Mouse (Mus musculus) intestine, embryonic 16.5 days (tissue): ENCODE results near the gene Adssl1. TPM values are rescaled to one million over a fixed set of nuclear protein-coding genes. Genes with fewer than 3 reads are reported as not detected.

Experiments
- ATAC-seq: fragments of 200-750 bp; cut with Nextera tagmentation; 2 replicates; pipeline ENCODE4 v1.8.0; 2017; ENCODE audit warnings: moderate TSS enrichment, moderate library complexity
- H3K27ac ChIP-seq: fragments of 300-500 bp; sonication (generic); 2 replicates; pipeline ENCODE4 v1.5.1; 2014; ENCODE audit warnings: mild to moderate bottlenecking, low read length
- H3K27me3 ChIP-seq: fragments of 300-500 bp; sonication (generic); replicated peaks from 2 replicates; pipeline ENCODE4 v1.6.1; 2014; ENCODE audit warnings: low read length, control low read depth, mixed read lengths; ENCODE audit not compliant: control insufficient read depth, insufficient read depth
- H3K36me3 ChIP-seq: fragments of 300-500 bp; sonication (generic); 2 replicates; pipeline ENCODE4 v1.6.1; 2014; ENCODE audit warnings: low read length, control low read depth; ENCODE audit not compliant: control insufficient read depth, insufficient read depth
- H3K4me1 ChIP-seq: fragments of 300-500 bp; sonication (generic); 2 replicates; pipeline ENCODE4 v1.6.1; 2014; ENCODE audit warnings: low read length, control low read depth, mixed read lengths; ENCODE audit not compliant: control insufficient read depth, insufficient read depth
- H3K4me2 ChIP-seq: fragments of 300-500 bp; sonication (generic); 2 replicates; pipeline ENCODE4 v1.6.1; 2014; ENCODE audit warnings: low read depth, low read length, control low read depth
- H3K4me3 ChIP-seq: fragments of 300-500 bp; sonication (generic); 2 replicates; pipeline ENCODE4 v1.5.1; 2014; ENCODE audit warnings: mild to moderate bottlenecking, low read length
- H3K9ac ChIP-seq: fragments of 300-500 bp; sonication (generic); 2 replicates; pipeline ENCODE4 v1.6.1; 2014; ENCODE audit warnings: low read depth, low read length
- H3K9me3 ChIP-seq: fragments of 300-500 bp; sonication (generic); 2 replicates; pipeline ENCODE4 v1.6.1; 2016; ENCODE audit warnings: low read length, control low read depth; ENCODE audit not compliant: control insufficient read depth
- WGBS: fragments of 180-500 bp; shearing (Covaris S2); extraction: QIAGEN DNeasy Blood & Tissue Kit; methylation state at CpG from one replicate; pipeline ENCODE4 v1.1.7; 2014; 5-methylcytosine and 5-hydroxymethylcytosine counted together
- polyA plus RNA-seq: library from polyadenylated mRNA; unstranded; fragments of >200 nt; fragmentation: Nextera tagmentation; extraction: Ambion mirVana; gene quantifications from 2 replicates; pipeline ENCODE4 v1.2.1, GENCODE M21; 2015

The Adssl1 gene
- polyA plus RNA-seq, 1 experiment from 2014 or later = 2.7 TPM

DNA sequence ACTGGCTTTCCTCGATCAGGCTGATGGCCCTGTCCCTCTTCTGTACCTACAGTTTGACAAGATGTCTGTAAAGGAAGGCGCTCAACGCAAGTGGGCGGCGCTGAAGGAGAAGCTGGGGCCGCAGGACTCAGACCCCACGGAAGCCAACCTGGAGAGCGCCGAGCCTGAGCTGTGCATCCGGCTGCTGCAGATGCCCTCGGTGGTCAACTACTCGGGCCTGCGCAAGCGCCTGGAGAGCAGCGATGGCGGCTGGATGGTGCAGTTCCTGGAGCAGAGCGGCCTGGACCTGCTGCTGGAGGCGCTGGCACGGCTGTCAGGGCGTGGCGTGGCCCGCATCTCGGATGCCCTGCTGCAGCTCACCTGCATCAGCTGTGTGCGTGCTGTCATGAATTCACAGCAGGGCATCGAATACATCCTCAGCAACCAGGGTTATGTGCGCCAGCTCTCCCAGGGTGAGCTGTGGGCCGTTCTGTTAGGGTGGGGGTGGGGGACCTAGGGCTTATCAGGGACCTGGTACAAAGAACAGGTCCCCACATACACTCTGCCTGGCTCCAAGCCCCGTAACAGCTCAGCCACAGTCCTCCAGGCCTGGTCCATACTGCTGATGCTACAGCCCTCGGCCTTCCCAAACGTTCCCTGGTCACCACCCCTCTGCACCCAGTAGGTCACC, 19.8 kb upstream of the Adssl1 start:
- no peaks in the 10 kb centered on the region for H3K27me3 ChIP-seq
- peaks cover 10% of the 10 kb centered on the region for H3K4me1 ChIP-seq
- H3K27ac ChIP-seq = no peak overlapping the region
- 83% methylated on average over 30 of the region's 30 CpGs for WGBS
- ATAC-seq = no peak
- no peak overlapping the region for H3K9ac ChIP-seq
- H3K36me3 ChIP-seq = no peaks in the 10 kb centered on the region
- no peaks in the 10 kb centered on the region for H3K9me3 ChIP-seq
- no peak overlapping the region for H3K4me3 ChIP-seq
- no peak overlapping the region for H3K4me2 ChIP-seq

- Histone ChIP-seq H3K27ac (no peak overlapping the region), H3K36me3 (no peaks in the 10 kb centered on the region), H3K4me1 (0 out of 2 replicates have a peak, but pooled peaks cover 4% of the 10 kb centered on the region), H3K4me3 (no peak overlapping the region), H3K9me3 (no peaks in the 10 kb centered on the region), H3K4me2 (no peak overlapping the region), H3K9ac (no peak overlapping the region), H3K27me3 (no peaks in the 10 kb centered on the region)
- WGBS = 88% methylated on average over 5 of the region's 5 CpGs
- ATAC-seq = no peak
These were observed 15.8 kb upstream of the Adssl1 start for GRCm38 (mm10) chr12:112604022-112604421.

- peak; percentile 79 for ATAC-seq
- no peak overlapping the region for H3K4me2 ChIP-seq
- 0 out of 2 replicates have a peak, but pooled peaks cover 4% of the 10 kb centered on the region for H3K4me1 ChIP-seq
- 66% methylated on average over 20 of the region's 20 CpGs for WGBS
- H3K27me3 ChIP-seq = no peaks in the 10 kb centered on the region
- no peaks in the 10 kb centered on the region for H3K9me3 ChIP-seq
- 0 out of 2 replicates have a peak overlapping the region, but pooled peaks have one; percentile 14 for H3K27ac ChIP-seq
- H3K4me3 ChIP-seq = no peak overlapping the region
- H3K9ac ChIP-seq = no peak overlapping the region
- H3K36me3 ChIP-seq = no peaks in the 10 kb centered on the region
These were observed 14.9 kb upstream of the Adssl1 start for GRCm38 (mm10) chr12:112604709-112605649.

DNA sequence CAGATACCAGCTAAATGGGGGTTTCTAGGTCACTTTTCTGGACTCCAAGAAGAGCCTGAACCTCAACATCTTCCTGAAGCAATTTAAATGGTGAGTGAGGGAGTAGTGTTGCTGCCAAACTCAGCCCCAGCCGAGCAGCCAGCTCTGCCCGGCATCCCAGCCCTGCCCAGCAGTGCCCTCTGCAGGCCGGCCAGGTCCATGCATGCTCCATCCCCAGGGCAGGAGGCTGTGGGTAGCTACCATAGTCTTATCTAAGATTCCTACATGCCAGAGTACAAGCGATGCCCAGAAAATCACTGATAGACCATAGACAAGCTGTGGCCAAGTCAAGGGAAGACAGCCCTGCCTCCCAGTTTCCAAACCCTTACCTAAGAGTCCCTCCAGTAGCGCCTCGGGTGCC, 14.1 kb upstream of the Adssl1 start:
- no peak overlapping the region for H3K9ac ChIP-seq
- H3K4me2 ChIP-seq = no peak overlapping the region
- 0 out of 2 replicates have a peak, but pooled peaks cover 4% of the 10 kb centered on the region for H3K4me1 ChIP-seq
- H3K36me3 ChIP-seq = no peaks in the 10 kb centered on the region
- no peaks in the 10 kb centered on the region for H3K9me3 ChIP-seq
- no peak overlapping the region for H3K27ac ChIP-seq
- no peaks in the 10 kb centered on the region for H3K27me3 ChIP-seq
- WGBS = 50% methylated on average over 6 of the region's 6 CpGs
- no peak overlapping the region for H3K4me3 ChIP-seq
- peak; percentile 81 for ATAC-seq

DNA sequence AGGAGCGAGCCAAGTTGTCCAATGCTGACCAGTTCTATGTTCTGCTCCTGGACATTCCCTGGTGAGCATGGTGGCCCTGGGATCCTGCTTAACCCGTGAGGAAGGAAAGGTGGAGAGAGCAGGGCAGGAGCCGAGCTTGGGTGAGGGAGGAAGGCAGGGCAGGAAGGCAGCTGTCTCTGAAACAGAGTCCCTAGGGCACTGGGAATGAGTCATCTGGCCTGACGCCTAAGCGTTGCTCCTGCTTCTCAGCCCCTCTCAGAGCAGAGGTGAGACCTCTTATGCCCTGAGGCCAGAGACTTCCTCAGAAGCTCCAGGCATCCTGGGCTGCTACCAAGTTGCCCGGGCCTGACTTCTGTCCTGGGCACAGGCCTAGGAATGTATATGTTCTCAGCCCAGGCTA, 12.8 kb upstream of the Adssl1 start:
- Histone ChIP-seq H3K27me3 (no peaks in the 10 kb centered on the region), H3K4me3 (no peak overlapping the region), H3K9ac (no peak overlapping the region), H3K4me2 (no peak overlapping the region), H3K4me1 (0 out of 2 replicates have a peak, but pooled peaks cover 4% of the 10 kb centered on the region), H3K27ac (no peak overlapping the region), H3K36me3 (no peaks in the 10 kb centered on the region), H3K9me3 (no peaks in the 10 kb centered on the region)
- ATAC-seq = no peak
- 80% methylated on average over 6 of the region's 6 CpGs for WGBS

- Histone ChIP-seq H3K4me2 (no peak overlapping the region), H3K9me3 (no peaks in the 10 kb centered on the region), H3K4me1 (0 out of 2 replicates have a peak, but pooled peaks cover 4% of the 10 kb centered on the region), H3K27ac (no peak overlapping the region), H3K4me3 (no peak overlapping the region), H3K9ac (no peak overlapping the region), H3K27me3 (no peaks in the 10 kb centered on the region), H3K36me3 (no peaks in the 10 kb centered on the region)
- no peak for ATAC-seq
- WGBS = 88% methylated on average over 10 of the region's 10 CpGs
These were observed 10.8 kb upstream of the Adssl1 start for GRCm38 (mm10) chr12:112609031-112609430.

DNA sequence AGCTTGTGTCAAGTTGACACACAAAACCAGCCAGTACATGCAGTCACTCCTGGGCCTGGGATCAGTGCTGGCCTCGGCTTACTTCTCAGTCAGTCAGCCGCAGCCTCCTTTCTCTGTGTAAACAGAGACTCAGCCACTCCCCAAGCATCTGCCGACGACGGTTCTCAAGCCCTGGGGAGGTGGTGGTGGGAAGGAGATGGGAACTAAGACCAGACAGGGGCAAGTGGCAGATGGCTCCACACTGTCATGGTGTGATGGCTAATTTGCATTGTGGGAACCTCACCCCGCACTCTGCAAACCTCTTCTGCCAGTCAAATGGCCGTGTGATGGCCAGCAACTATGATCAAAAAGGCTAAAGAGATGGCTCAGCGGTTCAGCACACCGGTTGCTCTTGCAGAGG, 3.2 kb upstream of the Adssl1 start:
- Histone ChIP-seq H3K4me2 (no peak overlapping the region), H3K9ac (no peak overlapping the region), H3K4me1 (peaks cover 18% of the 10 kb centered on the region), H3K27ac (no peak overlapping the region), H3K36me3 (no peaks in the 10 kb centered on the region), H3K4me3 (no peak overlapping the region), H3K9me3 (no peaks in the 10 kb centered on the region), H3K27me3 (0 out of 2 replicates have a peak, but pooled peaks cover 4% of the 10 kb centered on the region)
- no peak for ATAC-seq
- 49% methylated on average over 9 of the region's 9 CpGs for WGBS

GRCm38 (mm10) chr12:112617184-112617583, 2.7 kb upstream of the Adssl1 start:
- H3K4me1 ChIP-seq = peaks cover 18% of the 10 kb centered on the region
- H3K9ac ChIP-seq = no peak overlapping the region
- H3K27ac ChIP-seq = no peak overlapping the region
- no peak overlapping the region for H3K4me3 ChIP-seq
- H3K27me3 ChIP-seq = 0 out of 2 replicates have a peak, but pooled peaks cover 4% of the 10 kb centered on the region
- no peaks in the 10 kb centered on the region for H3K36me3 ChIP-seq
- 78% methylated on average over 11 of the region's 11 CpGs for WGBS
- no peak for ATAC-seq
- H3K4me2 ChIP-seq = no peak overlapping the region
- no peaks in the 10 kb centered on the region for H3K9me3 ChIP-seq

DNA sequence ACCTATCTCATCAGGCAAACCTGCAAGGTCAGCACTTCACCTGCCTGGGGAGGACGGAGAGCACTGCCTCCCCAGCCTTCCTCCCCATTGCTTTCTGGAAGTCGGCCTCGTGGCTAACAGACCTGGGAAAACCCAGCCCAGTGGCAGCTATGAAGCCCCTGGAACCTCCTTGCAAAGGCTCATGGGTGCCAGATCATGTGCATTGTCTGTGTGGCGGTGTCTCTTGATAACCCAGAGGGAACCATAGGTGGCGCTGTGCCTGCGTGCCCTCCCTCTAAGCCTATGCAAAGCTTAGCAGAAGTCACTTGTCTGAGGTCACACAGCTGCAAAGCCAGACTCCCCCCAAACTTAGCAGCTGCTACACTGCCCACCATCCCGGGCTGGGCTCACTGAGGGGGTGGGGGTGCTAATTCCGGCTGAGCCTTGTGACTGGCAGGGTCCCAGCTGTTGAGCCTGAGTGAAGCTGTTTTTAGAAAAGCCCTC, 1.9 kb upstream of the Adssl1 start:
- no peaks in the 10 kb centered on the region for H3K36me3 ChIP-seq
- H3K4me1 ChIP-seq = peaks cover 18% of the 10 kb centered on the region
- H3K27ac ChIP-seq = no peak overlapping the region
- no peak overlapping the region for H3K4me3 ChIP-seq
- peak; percentile 39 for ATAC-seq
- no peaks in the 10 kb centered on the region for H3K9me3 ChIP-seq
- no peak overlapping the region for H3K4me2 ChIP-seq
- 0 out of 2 replicates have a peak, but pooled peaks cover 4% of the 10 kb centered on the region for H3K27me3 ChIP-seq
- H3K9ac ChIP-seq = no peak overlapping the region
- WGBS = 21% methylated on average over 8 of the region's 8 CpGs
